Mouse (Mus musculus) Patski (cell line): ENCODE data around the gene Amdhd2. TPM values are rescaled to one million over a fixed set of nuclear protein-coding genes. Genes with fewer than 3 reads are reported as not detected.

Source experiments
- ATAC-seq: fragments of 100-300 bp; one replicate; pipeline ENCODE4 v1.8.0; 2021
- CTCF ChIA-PET: fragments of 350-600 bp; sonication (Branson Sonifier 250); formaldehyde crosslinking; loops from one replicate; lab custom pipeline; 2022; ENCODE audit warnings: inconsistent platforms; lab: Charles Lee
- POLR2A ChIA-PET: fragments of 350-600 bp; sonication (Branson Sonifier 250); formaldehyde crosslinking; loops from one replicate; lab custom pipeline; 2022; ENCODE audit warnings: antibody characterized with exemption, inconsistent platforms; lab: Charles Lee
- DNase-seq: peaks from one replicate; pipeline ENCODE4 v3.0.0-alpha.2; 2011; ENCODE audit warnings: low read depth, low spot score
- H3K27me3 ChIP-seq: fragments of 371-371 bp; one replicate; pipeline ENCODE4 v1.5.1; 2021
- CTCF ChIP-seq: fragments of 100-300 bp; IDR thresholded peaks from one replicate; pipeline ENCODE4 v1.5.1; 2021
- in situ Hi-C: fragments of 300-500 bp; cut with MboI; formaldehyde crosslinking; loops from 3 replicates; pipeline ENCODE4 v1.11.1; 2018; ENCODE audit warnings: low pct_unique_long_range_greater_than_20kb, mixed read lengths
- polyA plus RNA-seq: library from polyadenylated mRNA; unstranded; gene quantifications from one replicate; pipeline ENCODE4 v1.2.3, GENCODE M21; 2021

Gene Amdhd2
- polyA plus RNA-seq, 1 experiment from 2014 or later = 69.3 TPM

DNA sequence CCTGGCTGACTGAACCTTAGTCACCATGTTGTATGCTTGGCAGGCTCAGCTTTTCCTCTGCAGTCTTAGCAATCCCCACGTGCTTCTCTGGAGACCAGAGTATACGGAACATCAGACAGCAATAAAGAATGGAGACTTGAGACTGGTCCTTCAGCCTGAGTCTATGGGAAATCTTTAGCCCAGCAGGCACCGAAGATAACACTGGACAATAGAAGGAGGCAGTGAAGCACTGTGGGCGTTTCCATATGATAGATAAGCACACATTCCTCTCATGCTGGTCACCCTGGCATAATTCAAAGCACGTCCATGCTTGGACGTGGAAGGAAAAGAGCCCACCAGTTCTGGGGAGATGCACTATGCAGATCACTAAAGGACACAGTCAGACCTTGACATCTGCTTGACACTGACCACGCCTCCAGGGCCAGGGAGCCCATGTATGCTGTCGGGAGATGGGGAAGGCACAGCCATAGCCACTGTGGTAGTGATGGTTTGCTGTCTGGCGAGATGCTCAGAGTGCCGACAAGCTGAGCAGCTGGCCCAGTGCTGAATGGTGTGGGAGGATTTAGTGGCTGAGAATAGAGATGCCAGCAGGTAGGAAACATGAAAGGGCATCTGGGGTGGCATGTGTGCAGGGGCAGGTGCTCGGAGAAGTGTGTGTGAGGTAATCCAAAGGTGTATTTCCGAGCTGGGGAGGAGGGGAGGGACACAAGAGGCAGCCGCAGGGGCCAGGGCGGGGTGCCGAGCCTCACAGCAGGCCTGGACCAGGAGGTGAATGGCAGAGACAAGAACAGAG, 33.7 kb upstream of the Amdhd2 start:
- POLR2A ChIA-PET = no interaction called here

DNA sequence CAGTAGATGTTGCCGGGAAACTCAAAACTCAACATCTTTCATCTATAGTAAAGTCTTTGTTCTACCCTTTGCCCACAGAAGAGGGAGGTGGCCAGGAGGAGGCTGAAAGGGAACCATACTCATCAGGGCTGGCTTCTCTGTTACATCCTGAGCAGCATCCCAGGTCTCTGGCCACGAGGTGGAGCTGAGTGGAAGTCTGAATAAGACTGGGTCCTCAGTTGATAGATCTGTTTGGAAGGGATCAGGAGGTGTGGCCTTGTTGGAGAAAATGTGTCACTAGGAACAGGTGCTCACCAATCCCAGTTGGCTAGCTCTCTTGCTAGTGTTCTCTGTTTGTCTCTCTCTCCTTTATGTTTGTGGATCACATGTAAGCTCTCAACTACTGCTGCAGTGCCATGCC, 31.8 kb upstream of the Amdhd2 start:
- POLR2A ChIA-PET = no interaction called here
- no peak for TF ChIP-seq CTCF
- in situ Hi-C loops = no loop called here
- CTCF ChIA-PET = interaction anchor here (1.4 kb wide), 1 partner anchor 12 kb away, joined by 3 read pairs; no protein-coding TSS in a partner anchor
- DNase-seq (no peak), ATAC-seq (no peak)
- H3K27me3 ChIP-seq = no peaks in the 10 kb centered on the region

More for the DNA sequence above, 33.7 kb upstream of the Amdhd2 start:
- in situ Hi-C loops = no loop called here
- DNase-seq (no peak), ATAC-seq (no peak)
- CTCF ChIA-PET = no interaction called here
- H3K27me3 ChIP-seq = no peaks in the 10 kb centered on the region
- no peak for TF ChIP-seq CTCF

DNA sequence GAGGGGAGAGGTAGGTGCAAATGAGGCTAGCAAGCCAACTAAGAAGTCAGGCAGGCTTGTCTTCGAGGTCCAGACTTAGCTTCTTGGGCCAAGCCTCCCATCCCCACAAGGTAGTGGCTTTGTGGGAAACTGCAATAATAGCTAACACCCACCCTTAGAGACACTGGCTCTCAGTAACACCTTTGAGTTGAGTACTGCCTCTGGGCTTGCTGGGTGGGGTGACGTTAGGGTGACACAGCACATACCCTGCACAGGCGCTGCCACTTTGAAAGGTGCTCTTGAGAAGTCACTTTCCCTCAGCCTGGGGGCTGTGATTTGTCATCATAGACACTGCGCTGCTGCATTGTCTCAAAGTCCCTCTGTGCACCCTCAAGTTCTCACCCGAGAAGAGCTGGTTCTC, 30.2 kb upstream of the Amdhd2 start:
- ATAC-seq (no peak), DNase-seq (no peak)
- ChIA-PET CTCF (interaction anchor here (0.8 kb wide), 1 partner anchor 51 kb away, joined by 3 read pairs; no protein-coding TSS in a partner anchor), POLR2A (no interaction called here)
- no peak for TF ChIP-seq CTCF
- H3K27me3 ChIP-seq = no peaks in the 10 kb centered on the region
- in situ Hi-C loops = no loop called here

DNA sequence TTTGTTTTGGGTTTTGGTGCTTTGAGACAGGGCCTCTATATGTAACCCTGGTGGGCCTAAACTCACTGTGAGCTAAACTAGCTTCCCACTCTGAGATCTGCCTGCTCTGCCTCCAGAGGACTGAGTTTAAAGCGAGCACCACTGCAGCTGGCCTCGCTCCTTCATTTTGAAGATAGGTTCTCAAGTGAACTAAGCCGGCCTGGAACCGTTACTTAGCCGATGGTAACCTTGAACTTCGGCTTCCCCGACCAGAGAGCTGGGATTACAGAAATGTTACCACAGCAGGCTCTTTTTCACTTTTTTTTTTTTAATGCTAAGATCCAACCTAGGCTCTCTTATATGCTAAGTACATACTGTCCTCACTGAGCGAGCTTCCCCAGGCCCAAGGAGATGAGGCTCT, 29.7 kb upstream of the Amdhd2 start:
- no peak for DNase-seq
- no peaks in the 10 kb centered on the region for H3K27me3 ChIP-seq
- in situ Hi-C loops = no loop called here
- no peak for TF ChIP-seq CTCF
- ATAC-seq = no peak
- POLR2A ChIA-PET = no interaction called here
- CTCF ChIA-PET = interaction anchor here (0.8 kb wide), 1 partner anchor 52 kb away, joined by 3 read pairs; no protein-coding TSS in a partner anchor

DNA sequence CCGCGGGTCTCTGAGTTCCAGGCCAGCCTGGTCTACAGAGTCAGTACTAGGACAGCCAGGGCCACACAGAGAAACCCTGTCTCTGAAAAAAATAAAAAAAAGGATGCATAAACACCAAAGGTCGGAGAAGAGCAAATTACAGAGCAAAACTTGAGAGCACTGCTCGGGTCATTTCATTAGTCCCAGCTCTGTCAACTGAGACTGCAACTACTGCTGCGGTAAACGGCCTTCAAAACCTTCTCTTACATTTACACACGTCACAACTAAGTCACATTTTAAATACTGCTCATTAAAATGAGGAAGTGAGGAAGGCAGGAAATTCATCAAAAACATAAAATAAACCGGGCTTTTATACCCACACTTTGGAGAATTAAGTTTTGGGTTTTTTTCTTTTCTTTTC, 29.3 kb upstream of the Amdhd2 start:
- in situ Hi-C loops = no loop called here
- ChIA-PET POLR2A (no interaction called here), CTCF (interaction anchor here (0.8 kb wide), 1 partner anchor 52 kb away, joined by 3 read pairs; no protein-coding TSS in a partner anchor)
- no peak for TF ChIP-seq CTCF
- no peaks in the 10 kb centered on the region for H3K27me3 ChIP-seq
- no peak for DNase-seq
- no peak for ATAC-seq

DNA sequence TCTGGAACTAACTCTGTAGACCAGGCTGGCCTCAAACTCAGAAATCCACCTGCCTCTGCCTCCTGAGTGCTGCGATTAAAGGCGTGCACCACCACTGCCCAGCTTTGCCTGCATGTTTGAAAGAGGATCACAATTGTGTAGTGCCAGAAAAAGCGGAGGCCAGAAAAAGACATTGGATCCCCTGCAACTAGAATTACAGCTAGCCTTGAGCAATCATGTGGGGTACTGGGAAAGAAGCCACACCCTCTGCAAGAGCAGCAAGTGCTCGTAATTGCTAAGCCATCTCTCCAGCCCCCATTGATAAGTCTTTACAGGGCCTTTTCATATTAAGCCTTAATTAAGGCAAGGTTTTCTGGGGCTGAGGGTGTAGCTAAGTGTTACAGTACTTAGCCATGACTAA, 27.9 kb upstream of the Amdhd2 start:
- no peak for TF ChIP-seq CTCF
- ATAC-seq = no peak
- DNase-seq = no peak
- POLR2A ChIA-PET = no interaction called here
- in situ Hi-C loops = no loop called here
- H3K27me3 ChIP-seq = no peaks in the 10 kb centered on the region
- CTCF ChIA-PET = interaction anchor here (1.3 kb wide), 1 partner anchor 16 kb away, joined by 3 read pairs; no protein-coding TSS in a partner anchor

DNA sequence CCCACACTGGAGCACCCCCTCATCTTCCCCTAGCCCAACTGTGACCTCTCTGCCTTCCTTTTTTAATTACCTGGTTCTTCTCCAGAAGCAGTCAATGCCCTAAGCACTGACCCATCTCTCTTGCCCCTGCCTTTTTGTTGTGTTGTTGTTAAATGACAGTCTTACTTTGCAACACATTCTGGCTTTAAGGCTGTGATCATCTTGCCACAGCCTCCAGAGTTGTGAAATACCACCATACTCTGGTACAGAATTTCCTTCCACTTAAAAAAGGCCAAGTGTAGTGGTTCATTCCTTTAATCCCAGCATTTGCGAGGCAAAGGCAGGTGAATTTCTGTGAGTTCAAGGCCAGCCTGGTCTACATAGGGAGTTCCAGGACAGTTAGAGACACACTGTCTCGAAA, 27.4 kb upstream of the Amdhd2 start:
- DNase-seq (no peak), ATAC-seq (no peak)
- H3K27me3 ChIP-seq = no peaks in the 10 kb centered on the region
- CTCF ChIA-PET = interaction anchor here (1.4 to 1.5 kb wide), 2 partner anchors 12 to 14 kb away, joined by 3 to 4 read pairs; no protein-coding TSS in a partner anchor
- POLR2A ChIA-PET = no interaction called here
- in situ Hi-C loops = no loop called here
- no peak for TF ChIP-seq CTCF

DNA sequence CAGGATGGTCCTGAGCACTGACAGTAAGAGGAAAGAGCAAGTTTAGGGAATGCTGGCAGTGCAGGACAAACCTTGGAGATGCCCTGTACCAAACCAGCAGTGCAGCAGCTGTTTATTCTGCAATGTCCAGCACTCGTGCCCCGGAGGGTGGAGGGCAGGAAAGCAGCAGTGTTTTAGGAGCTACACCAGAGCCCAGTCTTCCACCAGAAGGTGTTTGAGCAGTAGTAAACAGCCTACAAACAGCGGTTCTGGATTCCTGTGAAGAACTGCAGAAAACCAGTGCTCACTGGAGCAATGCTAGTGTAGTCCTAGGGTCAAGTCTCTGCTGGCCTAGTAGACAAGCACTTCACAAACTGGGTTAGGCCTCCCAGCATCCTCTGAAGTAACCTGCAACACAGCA, 10.7 kb upstream of the Amdhd2 start:
- TF ChIP-seq CTCF = no peak
- ChIA-PET CTCF (interaction anchor here (1.0 to 1.5 kb wide), 2 partner anchors 11 to 216 kb away, joined by 3 to 5 read pairs; partner anchors contain the start of gene Amdhd2), POLR2A (no interaction called here)
- no peak for ATAC-seq
- DNase-seq = no peak
- no peaks in the 10 kb centered on the region for H3K27me3 ChIP-seq
- in situ Hi-C loops = loop anchor here (10.0 kb wide), 1 partner anchor 211 kb away; no protein-coding TSS in a partner anchor

DNA sequence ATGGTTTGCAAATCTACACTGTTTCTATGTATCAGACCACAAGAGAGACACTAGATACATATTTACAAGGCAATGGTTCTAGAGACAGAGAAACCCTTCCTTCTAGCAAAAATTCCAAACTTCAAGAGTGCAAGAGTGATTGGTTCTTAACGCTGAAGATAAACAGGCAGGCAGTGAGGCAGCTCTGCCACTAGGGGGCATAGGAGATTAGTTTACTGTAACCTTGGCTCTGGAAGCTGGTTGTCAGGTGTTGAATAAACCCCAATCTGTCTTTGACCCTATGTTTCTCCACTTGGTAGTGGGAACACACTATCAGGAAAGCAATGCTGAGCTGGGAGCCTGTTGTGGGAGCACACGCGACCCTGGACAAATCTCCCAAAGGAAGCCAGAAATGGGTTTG, 9.9 kb upstream of the Amdhd2 start:
- ATAC-seq (no peak), DNase-seq (no peak)
- H3K27me3 ChIP-seq = no peaks in the 10 kb centered on the region
- in situ Hi-C loops = loop anchor here (10.0 kb wide), 1 partner anchor 211 kb away; no protein-coding TSS in a partner anchor
- POLR2A ChIA-PET = no interaction called here
- TF ChIP-seq CTCF = peak; percentile 96
- CTCF ChIA-PET = interaction anchor here (0.7 to 1.7 kb wide), 10 partner anchors 9 to 250 kb away, joined by 3 to 5 read pairs (median 3); partner anchors contain the start of genes Amdhd2 and Tedc2

DNA sequence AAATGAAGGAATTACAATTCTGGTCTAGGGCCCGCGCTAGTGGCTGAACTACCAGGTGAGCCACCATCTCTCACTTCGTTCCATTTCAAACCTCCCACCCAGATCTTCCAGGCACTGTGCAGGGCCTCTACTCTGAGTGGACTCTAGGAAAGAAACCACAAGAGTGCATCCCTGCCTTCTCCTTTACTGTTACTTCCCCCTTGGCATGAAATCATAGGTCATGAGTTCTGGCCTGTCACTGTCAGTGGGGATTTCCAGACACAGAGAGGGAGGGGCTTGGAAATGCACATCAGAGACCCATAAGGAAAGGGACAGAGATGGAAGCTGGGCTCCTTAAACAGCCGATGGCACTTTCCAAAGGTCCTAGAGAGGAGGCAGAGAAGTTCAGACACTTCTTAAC, 8.2 kb upstream of the Amdhd2 start:
- ATAC-seq (no peak), DNase-seq (no peak)
- in situ Hi-C loops = loop anchor here (10.0 kb wide), 1 partner anchor 213 kb away; no protein-coding TSS in a partner anchor
- no peaks in the 10 kb centered on the region for H3K27me3 ChIP-seq
- CTCF ChIA-PET = interaction anchor here (1.2 kb wide), 1 partner anchor 8 kb away, joined by 3 read pairs; no protein-coding TSS in a partner anchor
- no peak for TF ChIP-seq CTCF
- POLR2A ChIA-PET = interaction anchor here (1.2 kb wide), 1 partner anchor 262 kb away, joined by 3 read pairs; no protein-coding TSS in a partner anchor
